Mouse (Mus musculus): ENCODE data around the gene Rbm33.

Gene Rbm33

DNA sequence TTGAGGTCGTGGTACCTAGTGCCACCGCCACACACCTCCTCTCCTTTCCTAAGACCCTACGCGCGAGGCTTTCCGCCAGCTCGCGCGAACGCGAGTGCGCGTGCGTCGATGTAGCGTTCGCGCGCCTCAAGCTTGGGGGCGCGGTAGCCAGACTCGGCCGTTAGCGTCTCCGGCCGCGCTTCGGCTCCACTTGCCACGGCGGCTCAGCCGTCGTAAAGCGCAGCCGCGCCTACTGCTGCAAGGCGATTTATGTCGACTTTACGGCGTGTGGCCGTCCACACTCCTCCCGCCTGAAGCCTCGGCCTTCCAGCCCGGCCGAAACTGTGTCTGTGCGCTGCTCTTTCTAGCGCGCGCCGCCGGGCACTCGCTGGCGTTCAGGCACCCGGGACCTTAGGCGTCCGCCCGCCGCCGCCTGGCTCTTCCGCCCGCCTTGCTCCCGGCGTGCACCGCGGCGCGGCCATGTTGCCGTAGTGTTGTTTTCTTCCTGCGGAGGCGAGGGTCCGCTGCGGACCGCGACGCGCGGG lies at the start of gene Rbm33:
TSS of gene Rbm33 (plus strand) at position 400 of the 524 bp plus-strand sequence.
- peak; percentile 99 for DNase-seq

DNA sequence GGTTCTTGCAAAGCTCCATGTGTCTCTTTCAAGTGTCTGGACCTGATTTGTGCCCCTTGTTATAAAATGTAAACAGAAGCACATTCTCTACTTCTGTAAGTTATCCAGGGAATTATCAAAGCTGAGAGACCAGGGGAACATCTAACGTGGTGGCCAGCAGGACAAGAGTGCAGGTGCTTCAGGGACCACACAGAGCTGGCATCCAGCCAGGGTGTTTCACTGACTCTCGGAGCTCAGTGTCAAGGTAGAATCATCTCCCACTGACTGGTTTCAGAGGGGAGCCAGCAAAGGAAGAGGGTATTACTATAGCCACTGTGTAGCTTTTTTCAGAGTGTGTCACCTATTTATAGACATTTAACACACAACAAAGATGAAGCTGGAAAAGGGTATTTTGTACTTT lies 49.3 kb upstream of the Rbm33 start:
- no peak for DNase-seq

DNA sequence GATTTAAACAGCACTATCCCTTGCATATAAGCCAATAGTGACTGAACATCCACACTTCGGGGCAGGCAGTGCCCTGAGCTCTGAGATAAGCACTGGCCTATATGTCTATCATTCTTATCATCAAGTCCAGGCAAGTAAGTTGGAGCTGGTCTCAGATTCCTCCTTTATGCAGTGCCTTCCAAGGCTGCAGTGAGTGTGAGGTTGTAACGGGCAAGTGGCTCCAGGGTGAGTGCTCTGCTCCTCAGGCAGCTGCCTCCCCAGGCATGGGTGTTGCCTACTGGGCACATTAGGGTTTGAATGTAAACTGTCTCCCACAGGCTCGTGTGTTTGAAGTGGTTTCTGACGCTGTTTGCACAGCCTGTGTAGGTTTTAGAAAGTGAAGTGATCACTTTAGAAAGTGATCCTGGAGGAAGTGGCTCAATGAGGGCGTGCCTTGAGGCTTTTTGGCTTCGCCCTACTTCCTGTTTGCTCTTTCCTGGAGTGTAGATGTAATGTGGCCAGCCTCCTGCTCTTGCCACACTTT lies 47.4 kb upstream of the Rbm33 start:
- no peak for DNase-seq

DNA sequence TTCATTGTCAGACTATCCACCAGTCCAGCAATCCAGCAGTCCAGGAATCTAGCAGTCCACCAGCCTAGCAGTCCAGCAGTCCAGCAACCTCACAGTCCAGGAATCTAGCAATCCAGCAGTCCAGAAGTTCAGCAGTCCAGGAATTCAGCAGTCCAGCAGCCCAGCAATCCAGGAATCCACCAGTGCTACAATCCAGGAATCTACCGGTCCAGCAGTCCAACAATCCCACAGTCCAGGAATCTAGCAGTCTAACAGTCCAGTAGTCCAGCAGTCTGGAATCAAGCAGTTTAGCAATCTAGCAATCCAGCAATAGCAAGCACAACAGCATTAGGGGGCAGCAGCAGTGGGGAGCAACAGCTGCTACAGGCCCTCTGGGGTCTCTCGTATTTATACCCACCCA lies 44.1 kb upstream of the Rbm33 start:
- DNase-seq = no peak

DNA sequence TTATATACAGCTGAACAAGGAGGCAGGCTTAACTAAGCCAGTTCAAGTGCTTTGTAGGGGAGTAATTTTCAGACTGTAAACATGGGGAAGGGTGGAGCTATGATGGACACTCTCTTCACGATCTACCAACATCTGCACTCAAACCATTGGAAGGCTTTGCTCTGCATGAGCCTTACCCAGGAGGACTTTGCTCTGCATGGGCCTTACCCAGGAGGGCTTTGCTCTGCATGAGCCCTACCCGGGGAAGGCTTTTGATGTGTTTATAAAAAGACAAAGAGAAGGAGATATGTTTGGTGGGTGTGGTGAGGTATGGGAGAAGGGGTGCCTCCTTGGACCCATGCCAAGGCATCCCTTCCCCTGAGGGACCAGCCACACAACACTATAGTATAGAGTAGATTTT lies 39.6 kb upstream of the Rbm33 start:
- DNase-seq = no peak

DNA sequence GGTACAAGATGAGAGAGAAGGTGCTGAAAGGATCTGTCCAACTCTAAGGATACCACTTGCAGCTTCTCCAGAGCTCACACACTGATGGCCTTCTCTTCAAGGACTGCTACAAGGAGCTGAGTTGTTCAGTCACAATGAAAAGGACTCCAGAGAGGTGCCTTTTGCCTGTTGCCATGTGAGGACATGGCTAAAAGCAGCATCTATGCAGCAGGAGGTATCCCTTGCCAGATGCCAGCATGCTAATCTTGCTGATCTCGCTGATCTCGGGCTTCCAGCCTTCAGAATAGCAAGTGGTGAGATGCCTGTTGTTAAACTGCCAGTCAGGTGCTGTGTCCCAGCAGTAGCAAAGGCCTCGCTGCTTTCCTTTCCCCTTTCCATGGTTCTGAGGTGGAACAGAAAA lies 27.8 kb upstream of the Rbm33 start:
- DNase-seq = no peak

DNA sequence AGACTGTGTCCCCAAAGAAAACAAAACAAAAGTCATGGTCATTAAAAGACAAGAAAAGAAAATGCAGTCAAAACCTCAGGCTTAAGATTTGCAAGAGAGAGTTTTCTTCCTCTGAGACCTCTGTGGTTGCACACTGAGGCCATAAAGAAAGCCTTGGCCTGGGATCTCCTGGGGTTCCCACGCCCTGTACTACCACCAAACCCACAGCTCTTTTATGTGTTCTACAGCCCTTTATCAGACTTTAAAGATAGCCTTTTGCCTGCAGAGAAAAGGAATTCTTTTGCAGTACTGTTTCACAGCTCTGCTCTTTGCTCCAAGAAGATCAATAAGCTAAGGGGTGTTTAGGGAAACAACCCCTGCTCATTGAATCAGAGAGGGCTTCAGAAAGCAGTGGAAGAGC lies 26.3 kb upstream of the Rbm33 start:
- DNase-seq = peak; percentile 43

DNA sequence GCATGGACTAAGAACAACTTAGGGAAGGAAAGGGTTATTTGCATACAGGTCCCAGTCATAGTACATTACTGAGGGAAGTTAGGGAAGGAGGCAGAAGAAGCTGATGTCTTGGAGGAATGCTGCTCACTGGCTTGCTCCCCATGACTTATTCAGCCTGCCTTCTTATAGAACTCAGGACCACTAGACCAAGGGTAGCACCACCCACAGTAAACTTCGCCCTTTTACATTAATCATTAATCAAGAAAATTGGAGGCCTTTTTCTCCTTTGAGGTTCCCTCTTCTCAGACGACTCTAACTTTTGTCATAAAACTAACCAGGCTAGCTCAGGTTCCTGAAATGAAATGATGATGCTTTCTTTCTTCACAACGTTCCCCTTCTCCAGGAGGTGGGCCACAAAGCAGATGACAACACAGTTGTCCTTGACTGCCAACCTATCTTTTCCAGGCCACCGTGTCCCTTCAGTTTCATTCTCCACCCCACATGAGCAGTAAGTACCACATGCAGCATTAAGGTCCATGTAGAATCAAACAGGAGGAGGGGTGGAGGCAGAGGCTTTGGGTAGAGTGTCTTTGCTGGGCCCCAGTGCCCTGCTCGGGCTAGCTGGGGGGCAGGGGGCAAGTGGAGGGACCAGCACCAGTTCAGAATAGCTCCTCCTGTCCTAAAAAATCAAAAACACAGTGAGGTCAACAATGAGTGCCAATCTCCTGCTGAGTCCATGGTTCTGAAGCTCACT lies 25.6 kb upstream of the Rbm33 start:
- peak; percentile 23 for DNase-seq

DNA sequence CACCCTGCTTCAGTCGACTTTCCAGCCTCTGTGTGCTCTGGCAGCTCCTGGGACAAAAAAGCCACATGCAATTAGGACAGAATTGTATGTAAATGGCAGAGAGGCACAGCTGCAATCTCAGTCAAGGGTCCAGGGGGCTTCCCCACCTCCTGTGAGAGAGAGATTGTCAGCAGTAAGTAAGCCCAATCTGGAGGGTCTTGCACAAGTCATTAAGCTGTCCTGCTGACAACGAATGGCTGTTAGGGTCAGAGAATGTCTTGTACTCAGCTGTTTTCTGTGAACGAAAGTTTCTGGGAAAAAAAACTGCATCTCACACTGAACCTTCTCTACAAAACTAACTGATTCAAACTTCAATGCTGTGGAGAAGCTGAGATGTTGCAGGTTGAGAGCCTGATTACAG lies 24.6 kb upstream of the Rbm33 start:
- no peak for DNase-seq

DNA sequence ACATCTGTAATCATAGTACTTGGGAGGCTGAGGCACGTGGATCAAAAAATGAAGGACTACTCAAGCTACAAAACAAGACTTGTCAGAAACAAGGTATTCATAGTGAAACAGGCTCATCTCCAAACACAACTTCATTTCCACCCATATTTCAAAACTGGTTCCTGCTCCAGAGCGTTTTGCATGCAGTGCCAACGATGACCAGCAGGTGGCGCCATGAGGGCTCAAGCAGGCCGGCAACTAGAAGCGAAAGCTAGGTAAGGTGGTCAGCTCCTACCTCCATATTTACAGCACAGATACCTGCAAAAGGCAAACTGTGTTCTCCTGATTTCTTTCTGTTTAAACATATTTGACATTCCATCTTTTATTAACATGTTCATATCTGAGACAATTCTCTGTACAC lies 22.9 kb upstream of the Rbm33 start:
- DNase-seq = peak; percentile 90

DNA sequence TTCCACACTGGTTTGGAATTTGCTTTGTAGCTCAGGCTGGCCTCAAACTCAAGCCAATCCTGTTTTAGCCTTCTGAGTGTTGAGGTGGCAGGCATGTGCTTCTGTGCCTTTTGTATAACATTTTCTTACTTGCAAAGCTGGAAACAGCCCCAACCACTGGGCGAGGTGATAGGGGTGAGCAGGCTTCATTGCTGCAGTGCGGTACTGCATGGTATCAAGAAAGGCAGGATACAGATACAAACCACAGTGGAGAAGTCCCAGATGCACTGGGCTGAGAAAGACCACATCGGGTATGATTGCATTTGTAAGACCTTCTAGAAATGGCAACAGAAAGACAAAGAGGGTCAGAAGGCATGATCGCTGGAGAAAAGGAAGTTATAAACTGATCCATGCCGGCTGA lies 18.8 kb upstream of the Rbm33 start:
- DNase-seq = peak; percentile 51

DNA sequence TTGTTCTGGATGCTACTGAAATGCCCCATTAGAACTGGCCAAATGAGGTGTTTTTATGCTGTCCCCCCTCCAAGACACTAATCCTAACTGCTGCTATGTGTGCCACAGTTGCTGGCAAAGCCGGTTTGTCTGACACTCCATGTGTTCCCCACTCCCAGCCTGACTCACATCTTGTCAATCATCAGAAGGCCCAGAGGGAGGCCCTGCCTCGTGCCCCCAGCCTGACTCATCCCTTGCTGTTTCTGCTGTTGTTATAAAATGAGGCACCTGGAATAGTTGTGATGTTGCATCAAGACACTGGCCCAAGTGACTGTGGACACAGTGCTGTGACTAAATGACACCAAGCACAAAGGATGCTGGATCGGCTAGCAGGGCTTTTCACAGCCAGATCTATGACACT lies 18.2 kb upstream of the Rbm33 start:
- peak; percentile 52 for DNase-seq

DNA sequence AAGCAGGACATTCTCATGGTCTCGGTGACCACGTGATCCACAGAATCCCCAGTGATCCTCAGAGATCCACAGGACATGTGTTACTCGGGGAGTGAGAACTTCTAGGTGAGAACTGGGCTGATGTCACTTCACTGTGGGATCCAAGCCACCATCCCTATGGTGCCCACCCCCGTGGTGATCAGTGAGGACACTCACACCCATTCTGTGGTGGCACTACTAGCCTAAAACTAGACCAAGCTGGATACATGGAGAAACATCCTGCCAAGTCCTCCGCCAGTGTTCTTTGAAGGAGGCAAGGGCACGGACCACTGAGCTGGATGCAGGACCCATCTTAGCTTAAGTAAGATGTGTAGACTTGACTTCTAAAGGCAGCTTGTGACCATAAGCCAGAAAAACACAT lies 17.6 kb upstream of the Rbm33 start:
- peak; percentile 65 for DNase-seq

DNA sequence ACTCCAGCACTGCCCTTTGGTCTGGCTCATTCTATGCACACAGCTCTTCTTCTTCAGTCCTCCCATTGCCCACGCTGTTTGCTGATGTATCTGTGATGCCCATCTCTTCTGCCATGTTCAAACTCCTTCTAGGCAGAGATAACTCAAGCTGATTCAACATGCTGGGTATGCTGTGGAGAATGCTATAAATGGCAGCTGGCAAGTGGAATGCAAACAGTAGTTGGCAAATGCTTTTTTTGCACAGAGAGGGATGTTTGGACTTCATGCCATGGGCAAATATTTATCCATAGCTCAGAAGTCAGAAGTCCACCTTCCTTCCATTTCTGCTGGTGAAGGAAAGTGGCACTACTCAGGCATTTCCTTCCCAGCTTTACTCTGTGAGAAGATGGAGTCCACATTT lies 14.2 kb upstream of the Rbm33 start:
- DNase-seq = peak; percentile 53

DNA sequence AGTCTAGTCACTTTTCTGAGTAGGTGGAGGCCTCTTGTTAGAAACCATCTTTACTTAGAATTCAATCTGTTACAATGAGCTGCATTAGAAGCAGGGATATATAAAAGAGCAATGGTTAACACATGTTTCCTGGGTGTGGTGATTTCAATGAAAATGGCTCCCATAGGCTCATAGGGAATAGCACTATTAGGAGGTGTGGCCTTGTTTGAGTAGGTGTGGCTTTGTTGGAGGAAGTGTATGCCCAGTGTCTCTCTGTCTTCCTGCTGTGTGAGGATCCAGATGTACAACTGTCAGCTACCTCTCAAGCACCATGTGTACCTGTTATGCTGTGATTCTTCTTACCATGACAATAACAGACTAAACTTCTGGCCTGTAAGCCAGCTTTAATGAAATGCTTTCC lies 12.4 kb upstream of the Rbm33 start:
- DNase-seq = peak; percentile 37

DNA sequence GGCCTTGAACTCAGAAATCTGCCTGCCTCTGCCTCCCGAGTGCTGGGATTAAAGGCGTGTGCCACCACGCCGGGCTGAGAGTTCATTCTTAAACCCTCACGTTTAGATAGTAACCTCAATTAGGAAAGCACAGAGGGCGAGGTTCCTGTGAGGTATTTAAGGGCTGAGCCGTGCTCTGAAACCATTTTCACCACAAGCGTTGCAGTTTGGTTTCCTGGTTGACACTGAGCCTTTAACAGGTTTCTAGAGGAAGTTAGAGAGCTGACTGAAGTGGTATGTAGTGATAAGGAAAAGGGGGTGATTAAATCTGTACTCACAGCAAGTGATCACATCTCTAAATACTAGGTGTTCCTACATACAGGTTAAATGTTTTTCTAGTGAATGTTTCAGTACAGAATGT lies 1.4 kb upstream of the Rbm33 start:
- DNase-seq = peak; percentile 45

DNA sequence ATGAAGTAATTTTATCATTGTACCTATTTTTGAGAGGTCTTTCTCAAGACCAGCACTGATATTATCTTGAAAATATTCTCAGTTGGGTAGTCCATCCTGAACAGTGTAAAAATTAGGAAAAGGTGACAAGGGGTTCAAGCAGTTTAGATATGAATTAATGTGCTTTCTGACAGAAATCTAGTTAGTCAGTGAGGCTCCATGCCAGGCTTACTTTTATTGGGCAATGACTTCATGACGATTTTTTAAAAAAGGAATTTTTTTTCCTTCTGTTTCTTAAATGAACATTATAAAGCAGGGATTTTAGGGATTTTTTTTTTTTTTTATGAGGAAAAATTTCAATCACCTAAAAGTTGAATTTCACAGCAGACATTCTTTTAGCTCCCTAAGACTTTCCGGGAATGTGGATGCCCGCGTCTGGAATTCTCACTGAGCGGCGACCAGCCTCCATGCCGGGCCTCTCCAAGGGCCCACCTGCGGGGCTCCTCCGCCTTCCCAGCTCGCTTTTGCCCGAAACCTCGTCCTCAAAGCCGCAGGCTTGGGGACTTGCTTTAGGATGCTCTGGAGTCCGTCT lies 685 bp upstream of the Rbm33 start:
- DNase-seq = no peak

DNA sequence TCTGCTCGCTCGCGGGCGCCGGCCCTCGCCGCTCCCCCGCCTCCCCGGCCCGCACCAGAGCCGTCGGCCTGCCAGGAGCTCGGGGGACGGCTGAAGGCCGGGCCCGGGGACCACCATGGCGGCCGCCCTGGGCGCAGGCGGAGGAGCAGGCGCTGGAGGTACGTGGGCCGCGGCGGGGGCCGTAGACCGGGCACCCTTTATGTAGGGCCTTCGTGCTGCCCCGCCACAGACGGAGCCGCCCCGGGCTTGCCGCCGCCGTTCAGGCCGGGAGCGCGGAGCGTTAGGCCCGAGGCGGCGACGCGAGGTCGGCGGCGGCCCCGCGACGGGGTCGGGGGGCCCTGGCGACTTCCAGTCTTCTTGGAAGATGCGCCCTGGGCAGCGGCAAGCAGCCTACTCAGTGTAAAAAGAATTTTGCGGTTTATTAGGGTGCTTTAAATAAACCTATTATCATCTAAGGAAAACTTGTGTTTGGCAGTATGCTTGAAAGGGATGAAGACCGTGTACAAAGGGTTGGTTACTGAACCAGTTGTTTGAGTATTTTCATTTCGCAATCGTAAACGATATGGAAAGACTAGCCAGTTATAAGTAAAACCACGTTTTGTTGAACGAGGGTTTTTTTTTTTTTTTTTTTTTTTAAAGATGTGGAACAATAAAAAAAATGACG lies 464 bp downstream of the Rbm33 start:
- no peak for DNase-seq

DNA sequence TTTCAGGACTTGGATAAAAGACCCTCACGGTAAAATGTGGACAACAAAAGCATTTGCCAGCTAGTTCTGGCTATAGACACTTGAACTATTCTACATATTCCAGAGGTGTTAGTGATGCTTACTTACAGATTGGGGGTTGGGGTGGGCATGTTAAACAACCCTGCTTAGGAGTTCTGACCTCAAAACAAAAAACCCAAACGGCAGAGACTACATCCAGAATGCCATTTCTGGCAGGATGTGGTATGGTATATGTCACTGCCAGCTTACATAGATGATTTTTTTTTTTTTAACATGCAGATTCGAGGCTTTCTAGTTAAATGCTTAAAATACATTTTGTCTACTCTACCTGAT lies 971 bp downstream of the Rbm33 start:
- DNase-seq = peak; percentile 27

DNA sequence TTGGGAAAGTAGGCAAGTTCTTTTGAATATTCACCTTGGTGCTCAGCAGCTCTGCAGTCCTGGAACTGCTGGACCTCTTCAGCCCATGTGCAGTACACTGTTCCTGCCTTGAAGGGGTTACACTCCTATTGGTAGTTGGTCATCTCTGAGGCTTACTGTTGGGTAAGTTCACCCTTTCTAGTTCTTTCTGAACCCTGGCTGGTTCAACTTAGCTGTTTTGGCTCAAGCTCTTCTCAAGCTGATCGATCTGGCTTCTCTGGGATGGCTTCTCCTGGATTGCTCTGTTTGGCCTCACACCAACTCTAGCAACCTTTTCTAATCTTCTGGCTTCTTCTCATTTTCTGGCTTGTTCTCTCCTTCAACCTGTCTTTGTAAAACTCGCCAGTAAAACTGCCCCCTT lies 1.8 kb downstream of the Rbm33 start:
- DNase-seq = peak; percentile 13

DNA sequence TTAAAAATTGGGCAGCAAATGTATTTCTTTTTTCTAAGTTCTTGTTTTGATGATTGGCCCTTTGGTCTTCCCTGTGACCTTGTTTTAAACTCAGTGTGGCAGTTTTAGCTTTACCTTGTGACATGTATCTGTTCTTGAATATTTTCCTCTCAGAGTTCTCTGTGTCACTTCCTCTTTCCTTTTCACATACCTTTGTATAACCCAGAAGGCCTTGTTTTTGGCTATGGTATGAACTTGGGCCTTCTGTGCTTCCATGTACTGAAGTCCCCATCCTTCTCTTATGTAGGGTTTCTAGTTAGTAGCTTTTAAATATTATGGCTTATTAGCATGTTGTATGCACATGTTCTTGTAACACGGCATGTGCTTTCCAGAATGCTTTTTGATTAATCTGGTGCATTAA lies 4.8 kb downstream of the Rbm33 start:
- DNase-seq = no peak

DNA sequence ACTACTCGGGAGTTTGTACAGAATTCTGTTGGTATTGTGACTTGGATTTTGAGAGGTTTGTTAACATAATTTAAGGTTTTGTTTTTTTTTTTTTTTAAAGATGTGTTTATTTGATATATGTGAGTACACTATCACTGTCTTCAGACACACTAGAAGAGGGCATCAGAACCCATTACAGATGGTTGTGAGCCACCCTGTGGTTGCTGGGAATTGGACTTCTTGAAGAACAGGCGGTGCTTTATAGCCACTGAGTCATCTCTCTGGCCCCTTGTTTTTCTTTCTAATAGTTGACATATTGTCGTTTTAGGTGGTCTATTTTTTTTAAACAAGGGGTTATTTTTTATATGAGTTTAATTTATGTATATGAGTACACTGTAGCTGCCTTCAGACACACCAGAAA lies 5.3 kb downstream of the Rbm33 start:
- DNase-seq = no peak

DNA sequence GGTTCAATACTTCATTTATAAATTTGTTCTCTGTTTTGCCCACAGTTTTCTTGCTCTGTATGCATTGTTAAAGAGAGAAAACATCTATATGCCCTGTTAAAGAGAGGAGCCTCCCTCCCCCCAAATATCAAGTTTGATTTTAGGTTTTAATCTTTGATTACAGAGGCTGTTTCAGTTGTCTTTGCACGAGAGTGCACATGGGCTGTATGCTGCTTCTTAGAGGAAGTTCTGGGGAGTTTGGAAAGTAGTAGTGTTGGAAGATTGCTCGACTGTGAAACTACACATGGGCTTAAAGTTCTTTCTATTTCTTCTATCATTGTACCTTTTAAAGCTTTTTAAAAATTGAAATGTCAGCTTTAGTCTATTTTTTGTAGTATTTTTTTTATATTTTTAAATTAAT lies 6.9 kb downstream of the Rbm33 start:
- DNase-seq = no peak

DNA sequence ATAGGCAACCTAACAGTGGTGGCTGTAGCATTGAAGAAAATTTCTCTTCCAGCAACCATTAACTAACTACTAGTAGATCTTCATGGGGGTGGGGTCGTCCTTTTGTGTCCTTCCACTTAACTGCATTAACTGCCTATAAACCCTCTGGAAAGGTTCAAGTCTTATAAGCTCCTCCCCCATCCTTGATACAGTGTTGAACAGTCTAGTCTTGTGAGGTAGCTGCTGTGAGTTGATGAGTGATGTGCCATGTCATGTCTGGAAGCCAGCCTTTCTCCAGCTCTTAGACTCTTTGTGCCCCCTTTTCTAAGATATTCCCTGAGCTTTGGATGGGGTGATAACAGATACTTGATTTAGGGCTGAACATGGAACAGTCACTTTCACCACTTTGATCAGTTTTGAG lies 7.5 kb downstream of the Rbm33 start:
- DNase-seq = no peak
